Mouse (Mus musculus) thymus, adult 2 months (tissue): ENCODE measurements around the gene Cdc42ep4. TPM values are rescaled to one million over a fixed set of nuclear protein-coding genes. Genes with fewer than 3 reads are reported as not detected.

ENCODE experiments used
- DNase-seq: peaks from one replicate; pipeline ENCODE4 v3.0.0; 2021
- H3K27ac ChIP-seq: fragments of 200-500 bp; 2 replicates; pipeline ENCODE4 v1.5.1; 2012; ENCODE audit warnings: low read length, control low read depth; ENCODE audit not compliant: control insufficient read depth, insufficient read depth
- H3K27me3 ChIP-seq: fragments of 200-500 bp; 2 replicates; pipeline ENCODE4 v1.6.1; 2012; ENCODE audit warnings: mild to moderate bottlenecking, low read length, moderate library complexity, mixed read lengths; ENCODE audit not compliant: control insufficient read depth, insufficient read depth
- H3K36me3 ChIP-seq: fragments of 200-500 bp; 2 replicates; pipeline ENCODE4 v1.6.1; 2012; ENCODE audit warnings: mild to moderate bottlenecking, low read length, moderate library complexity; ENCODE audit not compliant: control insufficient read depth, insufficient read depth
- H3K4me1 ChIP-seq: fragments of 200-500 bp; replicated peaks from 2 replicates; pipeline ENCODE4 v1.6.1; 2012; ENCODE audit warnings: low read length; ENCODE audit not compliant: control insufficient read depth, insufficient read depth
- H3K4me3 ChIP-seq: fragments of 200-500 bp; 2 replicates; pipeline ENCODE4 v1.5.1; 2012; ENCODE audit warnings: mild to moderate bottlenecking, low read length, control low read depth, moderate library complexity; ENCODE audit not compliant: control insufficient read depth, insufficient read depth
- CTCF ChIP-seq: fragments of 200-500 bp; IDR thresholded peaks from 2 replicates; pipeline ENCODE4 v1.5.1; 2012; ENCODE audit warnings: mild to moderate bottlenecking, control low read depth, low read length, moderate library complexity, borderline replicate concordance; ENCODE audit not compliant: control insufficient read depth, poor library complexity, insufficient read depth; ENCODE audit errors: extremely low read depth
- POLR2A ChIP-seq: fragments of 200-500 bp; IDR thresholded peaks from 2 replicates; pipeline ENCODE4 v1.6.1; 2012; ENCODE audit warnings: mild to moderate bottlenecking, low read length, control low read depth, moderate library complexity; ENCODE audit not compliant: control insufficient read depth, poor library complexity, insufficient read depth; ENCODE audit errors: extremely low read depth
- WGBS: fragments of 180-500 bp; shearing (Covaris S2); methylation state at CpG from one replicate; pipeline ENCODE4 v1.1.7; 2018; 5-methylcytosine and 5-hydroxymethylcytosine counted together
- polyA plus RNA-seq: library from polyadenylated mRNA; depleted of rRNA; stranded (reverse); fragments of >200 nt; gene quantifications from 2 replicates; pipeline ENCODE4 v1.2.3, GENCODE M21; 2012

Gene Cdc42ep4
- polyA plus RNA-seq, 1 experiment, result 28.7 TPM

DNA sequence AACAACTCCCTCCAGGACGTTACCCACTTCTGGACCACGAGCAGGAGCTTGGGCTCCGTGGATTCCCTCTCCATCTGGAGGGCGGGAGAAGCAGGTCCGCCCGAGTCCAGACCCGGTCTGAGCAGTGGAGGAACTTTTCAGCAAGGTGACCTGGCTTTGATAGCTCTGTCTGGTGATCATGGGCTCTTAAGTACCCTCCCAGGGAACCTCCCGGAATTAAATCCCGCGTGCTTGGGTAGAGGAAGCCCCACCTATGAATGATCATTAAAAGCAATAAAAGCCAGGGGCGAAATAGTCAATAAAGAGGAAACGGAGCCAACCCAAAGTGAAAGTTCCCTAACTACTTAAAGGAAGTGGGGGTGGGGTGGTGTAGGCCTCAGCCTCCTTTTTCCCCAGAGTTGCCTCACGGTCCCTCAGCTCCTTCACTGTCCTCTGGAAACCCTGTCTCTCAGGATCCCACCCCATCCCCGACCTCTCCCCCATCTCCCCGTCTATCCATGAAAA lies 529 bp upstream of the Cdc42ep4 start:
- no peak for TF ChIP-seq POLR2A
- no peak for TF ChIP-seq CTCF
- H3K36me3 ChIP-seq, result no peaks in the 10 kb centered on the region
- peak; percentile 14 for DNase-seq
- peak overlapping the region; percentile 82 for H3K4me3 ChIP-seq
- H3K4me1 ChIP-seq, result peaks cover 39% of the 10 kb centered on the region
- peak overlapping the region; percentile 12; the same call in 1 of the 2 replicates for H3K27ac ChIP-seq
- WGBS, result 13% methylated on average over 15 of the region's 15 CpGs
- H3K27me3 ChIP-seq, result no peaks in the 10 kb centered on the region

DNA sequence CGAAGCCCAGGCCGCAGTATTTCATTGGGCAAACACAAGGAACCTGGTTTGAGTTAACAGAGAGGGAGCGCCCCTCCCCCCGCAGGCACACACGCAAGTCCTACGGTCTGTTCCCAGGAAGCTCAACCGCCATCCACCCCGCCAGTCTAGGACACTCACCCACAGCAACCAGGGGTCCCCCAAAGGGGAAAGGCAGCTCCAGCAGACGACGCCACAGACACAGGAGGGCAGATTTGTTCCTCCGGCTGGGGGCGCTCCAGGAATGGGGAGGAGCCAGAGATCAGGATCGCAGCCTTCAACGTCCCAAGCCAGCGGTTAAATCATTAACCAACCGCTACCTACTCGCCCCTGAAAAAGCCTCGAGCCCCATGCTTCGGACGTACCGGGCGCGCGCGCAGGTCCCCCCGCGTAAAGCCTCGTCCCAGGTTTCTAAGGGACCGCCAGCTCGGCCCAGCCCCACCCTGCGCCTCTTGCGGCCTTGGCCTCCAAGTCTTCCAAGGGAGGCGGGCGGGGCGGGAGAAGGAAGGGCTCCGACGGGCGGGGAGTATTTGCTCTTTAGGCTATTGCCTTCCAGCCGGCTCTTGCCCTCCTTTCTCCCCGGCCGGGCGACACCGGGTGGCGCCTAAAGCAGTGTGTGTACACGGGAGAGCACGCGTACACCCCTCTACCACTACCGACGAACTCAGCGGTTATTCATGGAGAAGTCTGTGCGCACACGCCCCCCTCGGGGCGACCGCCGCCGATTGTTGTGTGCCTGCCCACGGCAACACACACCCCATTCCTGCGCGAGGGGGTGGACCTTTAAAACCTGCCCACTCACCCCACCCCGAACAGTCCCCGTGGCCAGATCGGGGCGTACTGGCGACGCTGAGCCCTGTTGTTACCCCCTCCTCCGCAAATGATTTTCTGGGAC lies 854 bp downstream of the Cdc42ep4 start:
- peaks cover 44% of the 10 kb centered on the region for H3K4me1 ChIP-seq
- 2% methylated on average over 67 of the region's 67 CpGs for WGBS
- H3K27ac ChIP-seq, result peak overlapping the region; percentile 27; the same call in 1 of the 2 replicates
- no peaks in the 10 kb centered on the region for H3K27me3 ChIP-seq
- no peaks in the 10 kb centered on the region for H3K36me3 ChIP-seq
- peak; percentile 84 for DNase-seq
- TF ChIP-seq CTCF (peak; percentile 62; the same call in 1 of the 2 replicates), POLR2A (no peak)
- peak overlapping the region; percentile 82 for H3K4me3 ChIP-seq

GRCm38 (mm10) chr11:113749749-113750351 lies 1.8 kb downstream of the Cdc42ep4 start:
- peaks cover 44% of the 10 kb centered on the region for H3K4me1 ChIP-seq
- no peak for DNase-seq
- peak overlapping the region; percentile 82; the same call in 1 of the 2 replicates for H3K4me3 ChIP-seq

DNA sequence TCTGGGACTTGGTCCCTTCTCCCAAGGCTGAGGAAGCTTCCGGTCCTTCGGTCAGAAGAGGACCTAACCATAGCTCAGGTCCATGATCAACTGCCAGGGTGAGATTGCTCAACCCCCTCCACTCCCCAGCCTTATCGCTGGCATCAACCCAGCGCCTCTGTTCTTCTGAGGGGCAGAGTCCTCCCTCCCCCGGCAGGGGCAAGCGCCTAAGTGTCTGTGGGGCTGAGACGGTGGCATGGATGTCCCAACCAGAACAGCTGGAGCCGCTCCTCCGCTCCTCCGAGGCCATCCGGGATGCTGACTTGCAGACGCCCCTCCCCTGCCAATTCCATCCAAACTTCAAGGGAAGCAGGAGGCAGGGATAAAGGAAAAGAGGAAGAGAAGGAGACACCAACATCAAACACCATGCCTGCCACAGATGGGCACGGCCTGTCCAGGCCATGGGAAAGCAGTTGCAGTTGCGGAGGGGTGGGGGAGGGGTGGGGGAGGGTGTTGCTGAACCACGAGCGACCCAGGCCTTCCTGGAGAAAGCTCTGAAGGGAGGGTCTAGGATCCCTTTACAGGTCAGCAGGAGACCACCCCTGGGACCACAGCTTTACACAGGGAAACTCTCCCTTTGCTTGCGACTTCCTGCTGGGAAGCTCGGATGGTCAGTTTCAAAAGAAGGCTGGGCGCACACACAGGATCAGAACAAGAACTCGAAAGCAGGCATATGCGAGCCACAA lies 2.7 kb downstream of the Cdc42ep4 start:
- WGBS, result 64% methylated on average over 21 of the region's 21 CpGs
- H3K27ac ChIP-seq, result no peak overlapping the region
- TF ChIP-seq POLR2A (no peak), CTCF (no peak)
- peak; percentile 28 for DNase-seq
- H3K4me3 ChIP-seq, result no peak overlapping the region
- H3K4me1 ChIP-seq, result peaks cover 44% of the 10 kb centered on the region
- no peaks in the 10 kb centered on the region for H3K27me3 ChIP-seq
- H3K36me3 ChIP-seq, result no peaks in the 10 kb centered on the region

More at GRCm38 (mm10) chr11:113749749-113750351, 1.8 kb downstream of the Cdc42ep4 start:
- Histone ChIP-seq H3K36me3 (no peaks in the 10 kb centered on the region), H3K27ac (no peak overlapping the region), H3K27me3 (no peaks in the 10 kb centered on the region)
- TF ChIP-seq POLR2A (no peak), CTCF (no peak)
- 61% methylated on average over 9 of the region's 9 CpGs for WGBS

- no peak overlapping the region for H3K27ac ChIP-seq
- H3K4me3 ChIP-seq, result no peak overlapping the region
- no peak for TF ChIP-seq POLR2A
- TF ChIP-seq CTCF, result no peak
- H3K36me3 ChIP-seq, result no peaks in the 10 kb centered on the region
- H3K4me1 ChIP-seq, result peaks cover 44% of the 10 kb centered on the region
- DNase-seq, result no peak
- H3K27me3 ChIP-seq, result no peaks in the 10 kb centered on the region
- 84% methylated on average over 11 of the region's 11 CpGs for WGBS
Observed at GRCm38 (mm10) chr11:113747725-113748380, 3.8 kb downstream of the Cdc42ep4 start.

DNA sequence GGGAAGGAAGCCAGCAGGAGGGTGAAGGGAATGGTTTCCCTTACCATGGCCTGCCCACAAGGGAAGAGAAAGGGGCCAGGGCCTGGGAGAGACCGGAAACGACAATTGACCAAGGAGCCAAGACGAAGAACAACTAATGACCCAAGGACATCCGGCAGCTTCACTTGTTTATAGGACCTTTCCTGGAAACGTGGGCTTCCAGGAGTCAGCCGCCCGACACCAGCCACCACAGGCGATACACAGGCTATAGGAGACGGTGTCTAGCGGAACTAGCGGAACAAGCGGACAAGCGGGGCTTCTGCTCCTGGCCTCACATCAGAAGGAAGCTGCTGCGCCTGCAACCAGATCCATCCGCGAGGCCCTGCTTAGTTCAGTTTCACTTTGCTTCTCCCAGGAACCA lies 4.6 kb downstream of the Cdc42ep4 start:
- DNase-seq, result peak; percentile 21
- no peaks in the 10 kb centered on the region for H3K36me3 ChIP-seq
- peak overlapping the region; percentile 21 for H3K4me3 ChIP-seq
- H3K27me3 ChIP-seq, result no peaks in the 10 kb centered on the region
- WGBS, result 18% methylated on average over 16 of the region's 16 CpGs
- peaks cover 43% of the 10 kb centered on the region for H3K4me1 ChIP-seq
- no peak overlapping the region for H3K27ac ChIP-seq
- TF ChIP-seq POLR2A, result no peak
- no peak for TF ChIP-seq CTCF
